Mouse (Mus musculus) heart, adult 2 months (tissue): Measurements from ENCODE around the gene Pkp1. TPM values are rescaled to one million over a fixed set of nuclear protein-coding genes. Genes with fewer than 3 reads are reported as not detected.

Experiments
- DNase-seq, 2 experiments: peaks; one replicate each; pipeline ENCODE4 v3.0.0; 2021
- H3K27ac ChIP-seq: fragments of 200-600 bp; 2 replicates; pipeline ENCODE4 v1.8.1; 2022
- H3K27me3 ChIP-seq: fragments of 200-500 bp; 2 replicates; pipeline ENCODE4 v1.6.1; 2012; ENCODE audit warnings: mild to moderate bottlenecking, low read length, inconsistent platforms, mixed read lengths; ENCODE audit not compliant: control insufficient read depth, insufficient read depth
- H3K36me3 ChIP-seq: fragments of 200-500 bp; 2 replicates; pipeline ENCODE4 v1.6.1; 2012; ENCODE audit warnings: low read length, inconsistent platforms; ENCODE audit not compliant: control insufficient read depth, insufficient read depth
- H3K4me1 ChIP-seq: fragments of 200-500 bp; 2 replicates; pipeline ENCODE4 v1.6.1; 2011; ENCODE audit warnings: low read length; ENCODE audit not compliant: control insufficient read depth, insufficient read depth
- H3K4me3 ChIP-seq: fragments of 200-600 bp; 2 replicates; pipeline ENCODE4 v1.8.1; 2022
- H3K79me2 ChIP-seq: fragments of 200-500 bp; replicated peaks from 2 replicates; pipeline ENCODE4 v1.6.1; 2012; ENCODE audit warnings: mild to moderate bottlenecking, inconsistent platforms, low read length, moderate library complexity, mixed read lengths; ENCODE audit not compliant: control insufficient read depth, insufficient read depth
- H3K9ac ChIP-seq: fragments of 200-500 bp; 2 replicates; pipeline ENCODE4 v1.6.1; 2012; ENCODE audit warnings: low read depth, mild to moderate bottlenecking, control low read depth, inconsistent platforms, low read length, mixed read lengths
- CTCF ChIP-seq: fragments of 200-600 bp; IDR thresholded peaks from 2 replicates; pipeline ENCODE4 v1.8.1; 2022; ENCODE audit warnings: antibody characterized with exemption, mild to moderate bottlenecking, moderate library complexity
- EP300 ChIP-seq: fragments of 200-500 bp; IDR thresholded peaks from 2 replicates; pipeline ENCODE4 v1.6.1; 2011; ENCODE audit warnings: low read depth, low read length, control low read depth; ENCODE audit not compliant: insufficient read depth
- POLR2A ChIP-seq: fragments of 200-500 bp; IDR thresholded peaks from 2 replicates; pipeline ENCODE4 v1.6.1; 2011; ENCODE audit warnings: mild to moderate bottlenecking, low read depth, low read length, control low read depth; ENCODE audit not compliant: insufficient read depth
- WGBS: fragments of 180-500 bp; shearing (Covaris S2); methylation state at CpG from one replicate; pipeline ENCODE4 v1.1.7; 2018; 5-methylcytosine and 5-hydroxymethylcytosine counted together
- intact Hi-C: fragments of 180-260 bp; cut with DNase I; formaldehyde crosslinking; loops from one replicate; pipeline ENCODE4 v1.15.1; 2025
- polyA plus RNA-seq: library from polyadenylated mRNA; depleted of rRNA; stranded (reverse); fragments of >200 nt; gene quantifications from 2 replicates; pipeline ENCODE4 v1.2.3, GENCODE M21; 2012; rRNA removed
- total RNA-seq, 2 experiments: library from RNA; stranded (reverse); gene quantifications; 2 replicates each; pipeline ENCODE4 v1.2.3; 2021

The Pkp1 gene
- total and polyA plus RNA-seq, 3 experiments: 0.16 TPM; not detected in 2

DNA sequence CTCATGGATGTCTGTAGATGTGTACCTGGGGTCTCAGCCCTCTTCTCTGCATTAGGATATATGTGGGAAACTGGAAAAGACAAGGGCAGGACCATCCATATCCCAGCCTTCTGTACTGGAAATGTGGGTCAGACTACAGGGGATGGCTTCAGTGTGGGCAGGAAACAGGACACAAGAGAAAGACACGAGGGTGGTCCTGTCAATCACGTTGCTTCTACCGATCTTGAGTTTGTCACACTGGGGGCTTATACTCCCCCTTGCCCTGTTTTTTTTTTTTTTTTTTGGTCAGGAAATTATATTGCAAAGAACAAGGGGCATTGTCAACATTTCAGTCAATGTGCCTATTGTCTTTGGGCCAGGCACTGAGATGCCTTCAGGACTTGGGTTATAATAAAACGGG, 80.4 kb downstream of the Pkp1 start:
- Histone ChIP-seq H3K27me3 (no peaks in the 10 kb centered on the region), H3K4me1 (no peaks in the 10 kb centered on the region; the same call in none of the 2 replicates), H3K79me2 (no peaks in the 10 kb centered on the region), H3K27ac (peak overlapping the region; percentile 93), H3K9ac (peak overlapping the region; percentile 77), H3K4me3 (peak overlapping the region; percentile 41), H3K36me3 (peaks cover 5% of the 10 kb centered on the region; the same call in 1 of the 2 replicates)
- TF ChIP-seq EP300: no peak
- TF ChIP-seq CTCF: no peak
- no peak for TF ChIP-seq POLR2A
- DNase-seq: no peak
- 28% methylated on average over 4 of the region's 4 CpGs for WGBS
- intact Hi-C loops: no loop called here

DNA sequence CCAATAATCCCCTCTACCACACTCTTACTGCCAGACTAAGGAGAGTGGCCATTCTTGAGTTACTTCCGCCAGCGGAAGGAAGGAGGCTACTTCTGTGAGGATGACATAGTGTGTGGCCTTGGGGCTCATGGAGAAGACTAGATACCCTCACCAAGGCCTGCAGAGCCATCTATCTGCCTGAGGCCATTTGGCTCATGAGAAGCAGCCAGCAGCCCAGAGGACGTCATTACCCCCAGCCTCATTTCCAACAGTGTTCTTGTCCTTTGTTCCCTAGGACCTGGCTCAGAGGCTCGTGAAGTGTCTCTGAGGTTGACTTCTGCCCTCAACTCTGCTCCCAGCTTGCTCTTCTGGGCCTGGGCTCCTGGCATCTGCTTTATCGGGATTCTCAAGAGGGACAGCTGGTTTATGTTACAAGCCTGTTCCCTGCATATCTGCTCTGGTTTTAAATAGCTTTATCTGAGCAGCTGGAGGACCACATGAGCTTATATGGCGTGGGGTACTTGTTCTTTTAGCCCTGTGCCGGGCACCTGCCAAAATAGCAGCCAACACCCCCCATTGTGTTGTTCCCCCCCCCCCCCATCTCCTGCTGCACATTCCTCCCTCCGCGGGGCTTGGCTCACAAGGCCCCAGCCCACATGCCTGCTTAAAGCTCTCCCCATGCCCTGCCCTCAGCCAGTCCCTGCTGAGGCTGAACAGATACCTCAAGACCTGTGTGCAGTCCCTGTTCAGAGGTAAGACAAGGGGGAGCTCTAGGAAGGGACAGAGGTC, 83.1 kb downstream of the Pkp1 start, which contains the start of gene Tnnt2:
Tnnt2 (plus strand) TSS at position 639 of the 768 bp plus-strand sequence.
- intact Hi-C loops: no loop called here
- Histone ChIP-seq H3K9ac (peak within 1 kb of the TSS; percentile 77), H3K79me2 (no peaks in the 10 kb centered on the region), H3K27me3 (no peaks in the 10 kb centered on the region), H3K36me3 (no peaks in the 10 kb centered on the region; the same call in 1 of the 2 replicates), H3K27ac (peak within 1 kb of the TSS; percentile 93), H3K4me3 (peak within 1 kb of the TSS; percentile 41), H3K4me1 (no peaks in the 10 kb centered on the region; the same call in 1 of the 2 replicates)
- peak; percentile 56 to 75 for DNase-seq
- 21% methylated on average over 9 of the region's 9 CpGs for WGBS
- TF ChIP-seq POLR2A: peak; percentile 98
- TF ChIP-seq EP300: peak; percentile 68; the same call in 1 of the 2 replicates
- no peak for TF ChIP-seq CTCF

DNA sequence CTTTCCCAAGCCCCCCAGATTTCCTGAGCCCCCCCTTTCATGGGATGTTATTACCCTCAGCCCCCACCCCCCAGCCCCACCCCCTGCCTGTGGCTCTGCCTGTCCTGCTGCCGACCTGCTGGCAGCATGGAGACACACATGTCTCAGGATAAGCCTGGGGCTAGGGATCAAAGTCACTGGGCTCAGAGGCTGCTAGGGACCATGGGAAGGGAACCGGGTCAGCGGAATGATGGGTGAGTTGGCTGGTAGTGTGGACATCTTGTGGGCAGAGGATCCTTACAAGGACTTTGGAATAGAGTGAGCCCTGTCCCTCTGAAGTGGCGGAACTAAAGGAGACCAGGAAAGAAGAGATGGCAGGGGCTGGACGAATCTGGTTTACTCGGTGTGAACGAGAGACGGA, 84.0 kb downstream of the Pkp1 start:
- no peaks in the 10 kb centered on the region for H3K36me3 ChIP-seq
- H3K27me3 ChIP-seq: no peaks in the 10 kb centered on the region
- peak overlapping the region; percentile 85 for H3K27ac ChIP-seq
- no peak for DNase-seq
- H3K79me2 ChIP-seq: no peaks in the 10 kb centered on the region
- H3K4me3 ChIP-seq: no peak overlapping the region
- H3K9ac ChIP-seq: no peak overlapping the region
- intact Hi-C loops: no loop called here
- no peak for TF ChIP-seq POLR2A
- no peak for TF ChIP-seq EP300
- no peaks in the 10 kb centered on the region for H3K4me1 ChIP-seq
- 49% methylated on average over 8 of the region's 8 CpGs for WGBS

DNA sequence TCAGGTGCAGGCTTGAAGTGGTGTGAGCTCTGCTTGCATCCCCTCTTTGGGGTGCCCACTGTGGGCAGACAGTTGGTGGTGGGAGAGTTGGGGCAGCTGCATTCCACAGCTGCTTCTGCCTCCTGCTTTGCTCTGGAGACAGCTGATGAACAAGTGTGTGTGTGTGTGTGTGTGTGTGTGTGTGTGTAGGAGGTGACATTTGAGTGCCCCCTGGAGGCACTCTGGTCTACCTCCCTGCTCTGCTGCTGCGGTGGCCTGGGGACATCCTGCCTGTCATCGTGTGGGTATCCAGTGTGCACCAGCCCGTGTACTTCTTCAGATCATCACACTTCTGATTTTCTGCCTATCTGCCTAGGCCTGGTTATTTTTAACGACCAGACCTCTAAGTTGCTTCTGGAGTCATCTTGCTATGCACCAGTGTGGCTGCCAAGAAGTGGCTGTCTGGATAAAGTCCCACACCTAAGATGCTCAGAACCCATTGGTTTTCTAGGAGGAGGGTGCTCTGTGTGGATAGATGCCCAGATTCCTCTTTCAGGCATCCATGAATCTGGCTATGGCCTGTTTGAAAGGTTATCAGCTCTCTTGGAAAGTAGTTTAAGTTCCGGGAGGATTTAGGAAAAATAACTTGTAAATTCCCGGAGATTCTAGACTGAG, 84.7 kb downstream of the Pkp1 start:
- no peak overlapping the region for H3K4me3 ChIP-seq
- intact Hi-C loops: no loop called here
- H3K9ac ChIP-seq: no peak overlapping the region
- no peaks in the 10 kb centered on the region for H3K4me1 ChIP-seq
- WGBS: 27% methylated on average over 6 of the region's 6 CpGs
- H3K27ac ChIP-seq: peak overlapping the region; percentile 85
- TF ChIP-seq EP300: peak; percentile 59; the same call in 1 of the 2 replicates
- no peak for TF ChIP-seq POLR2A
- peak; percentile 12; the same call in 1 of the 2 replicates for TF ChIP-seq CTCF
- H3K27me3 ChIP-seq: no peaks in the 10 kb centered on the region
- no peaks in the 10 kb centered on the region for H3K79me2 ChIP-seq
- no peaks in the 10 kb centered on the region for H3K36me3 ChIP-seq
- DNase-seq: no peak

DNA sequence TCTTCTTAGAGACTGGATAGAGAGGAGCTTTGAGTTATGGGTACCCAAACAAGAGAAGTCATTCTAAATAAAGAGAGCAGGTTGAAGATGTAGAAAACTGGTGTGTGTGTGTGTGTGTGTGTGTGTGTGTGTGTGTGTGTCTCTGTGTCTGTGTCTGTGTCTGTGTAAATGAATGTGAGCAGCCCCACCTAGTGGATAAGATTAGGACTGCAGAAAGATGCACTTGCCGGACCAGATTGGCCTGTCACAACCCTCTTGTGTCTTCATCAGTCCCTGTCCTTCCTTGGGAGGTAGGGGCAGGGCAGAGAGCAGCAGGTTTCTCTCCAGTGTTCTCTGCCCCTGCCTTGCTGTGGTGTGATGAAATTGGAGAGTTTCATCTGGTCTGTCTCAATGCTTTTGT, 90.1 kb downstream of the Pkp1 start:
- intact Hi-C loops: loop anchor here (2.0 kb wide), 1 partner anchor 16 kb away; no protein-coding TSS in a partner anchor
- TF ChIP-seq POLR2A: no peak
- peak; percentile 62 for TF ChIP-seq CTCF
- H3K9ac ChIP-seq: no peak overlapping the region
- H3K4me3 ChIP-seq: no peak overlapping the region
- no peaks in the 10 kb centered on the region for H3K79me2 ChIP-seq
- no peak overlapping the region for H3K27ac ChIP-seq
- no peak for DNase-seq
- H3K36me3 ChIP-seq: no peaks in the 10 kb centered on the region
- H3K4me1 ChIP-seq: no peaks in the 10 kb centered on the region
- WGBS: 25% methylated on average over 1 of the region's 1 CpGs
- H3K27me3 ChIP-seq: no peaks in the 10 kb centered on the region

DNA sequence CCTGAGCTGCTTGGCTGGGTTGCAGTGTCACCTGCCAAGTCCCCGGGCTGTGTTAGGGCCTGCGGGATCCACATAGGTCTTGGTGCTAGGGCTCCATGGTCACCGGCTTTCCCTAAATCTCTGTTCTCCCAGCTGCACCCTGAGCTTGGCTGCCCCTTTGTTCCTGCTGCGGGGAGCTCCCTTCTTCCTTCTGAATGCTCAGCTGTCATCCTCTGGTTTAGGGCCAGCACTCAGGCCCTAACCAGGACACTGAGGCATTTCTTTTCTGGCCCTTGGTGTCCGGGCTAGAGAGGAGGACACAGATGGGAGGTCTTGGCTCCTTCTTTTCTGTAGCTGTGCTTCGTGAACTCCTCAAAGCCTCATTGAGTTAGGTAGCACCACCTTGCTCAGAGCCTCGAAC, 97.2 kb downstream of the Pkp1 start:
- Histone ChIP-seq H3K79me2 (no peaks in the 10 kb centered on the region), H3K36me3 (no peaks in the 10 kb centered on the region), H3K27me3 (peaks cover 11% of the 10 kb centered on the region), H3K4me3 (no peak overlapping the region), H3K9ac (no peak overlapping the region), H3K27ac (no peak overlapping the region), H3K4me1 (no peaks in the 10 kb centered on the region; the same call in 1 of the 2 replicates)
- TF ChIP-seq EP300 (no peak), POLR2A (no peak), CTCF (no peak)
- whole genome bisulfite sequencing: 86% methylated on average over 7 of the region's 7 CpGs
- intact Hi-C loops: no loop called here
- no peak for DNase-seq

Other genes with a start within 250 kb of the Pkp1 start
- gene Csrp1, start 199.1 kb downstream of the Pkp1 start, total RNA-seq: 10 to 100 TPM; 50.1 to 50.5 TPM
- gene Csrp1, start 199.1 kb downstream of the Pkp1 start, polyA plus RNA-seq: 99.2 and 128 TPM in 2 replicates
- gene Phlda3, start 153.1 kb downstream of the Pkp1 start, total RNA-seq: 10 to 100 TPM in 1 of 2 experiments, 1 to 10 TPM in 1; 8.4 to 11.5 TPM
- 23.3 and 36.8 TPM in 2 replicates for gene Phlda3, start 153.1 kb downstream of the Pkp1 start, polyA plus RNA-seq
- gene Tnni1, start 139.8 kb downstream of the Pkp1 start, total RNA-seq: 1 to 10 TPM in 1 of 2 experiments, under 1 TPM in 1; 0.84 to 1.1 TPM
- 1.3 and 2.5 TPM in 2 replicates for gene Tnni1, start 139.8 kb downstream of the Pkp1 start, polyA plus RNA-seq
- gene Lad1, start 100.6 kb downstream of the Pkp1 start, total RNA-seq: 1 to 10 TPM; 7.2 to 7.3 TPM
- 13.2 and 16.2 TPM in 2 replicates for gene Lad1, start 100.6 kb downstream of the Pkp1 start, polyA plus RNA-seq
- gene Tnnt2, start 82.9 kb downstream of the Pkp1 start, total RNA-seq: 1,000 to 10,000 TPM; 8,290 to 9,301 TPM
- gene Tnnt2, start 82.9 kb downstream of the Pkp1 start, polyA plus RNA-seq: 3,392 and 4,661 TPM in 2 replicates
- not detected for gene Igfn1, start 87.1 kb upstream of the Pkp1 start, total RNA-seq
- not detected in 2 replicates for gene Igfn1, start 87.1 kb upstream of the Pkp1 start, polyA plus RNA-seq
- gene Tmem9, start 88.9 kb upstream of the Pkp1 start, total RNA-seq: 10 to 100 TPM; 11.1 to 13.1 TPM
- gene Tmem9, start 88.9 kb upstream of the Pkp1 start, polyA plus RNA-seq: 28.6 and 47.8 TPM in 2 replicates
- gene Ascl5, start 131.6 kb upstream of the Pkp1 start, total RNA-seq: not detected
- gene Ascl5, start 131.6 kb upstream of the Pkp1 start, polyA plus RNA-seq: not detected in 2 replicates
- gene Cacna1s, start 133.5 kb upstream of the Pkp1 start, total RNA-seq: 1 to 10 TPM; 8.0 to 9.1 TPM
- 11.4 and 12.4 TPM in 2 replicates for gene Cacna1s, start 133.5 kb upstream of the Pkp1 start, polyA plus RNA-seq
- under 1 TPM; 0.78 to 0.98 TPM for gene Kif21b, start 212.2 kb upstream of the Pkp1 start, total RNA-seq
- gene Kif21b, start 212.2 kb upstream of the Pkp1 start, polyA plus RNA-seq: 1.7 and 2.7 TPM in 2 replicates